Mouse (Mus musculus) thymus, adult 2 months (tissue): ENCODE measurements around the gene Fmr1. TPM values are rescaled to one million over a fixed set of nuclear protein-coding genes. Genes with fewer than 3 reads are reported as not detected.

Experiments used
- DNase-seq: peaks from one replicate; pipeline ENCODE4 v3.0.0; 2021
- H3K27ac ChIP-seq: fragments of 200-500 bp; 2 replicates; pipeline ENCODE4 v1.5.1; 2012; ENCODE audit warnings: low read length, control low read depth; ENCODE audit not compliant: control insufficient read depth, insufficient read depth
- H3K27me3 ChIP-seq: fragments of 200-500 bp; 2 replicates; pipeline ENCODE4 v1.6.1; 2012; ENCODE audit warnings: mild to moderate bottlenecking, low read length, moderate library complexity, mixed read lengths; ENCODE audit not compliant: control insufficient read depth, insufficient read depth
- H3K36me3 ChIP-seq: fragments of 200-500 bp; 2 replicates; pipeline ENCODE4 v1.6.1; 2012; ENCODE audit warnings: mild to moderate bottlenecking, low read length, moderate library complexity; ENCODE audit not compliant: control insufficient read depth, insufficient read depth
- H3K4me1 ChIP-seq: fragments of 200-500 bp; replicated peaks from 2 replicates; pipeline ENCODE4 v1.6.1; 2012; ENCODE audit warnings: low read length; ENCODE audit not compliant: control insufficient read depth, insufficient read depth
- H3K4me3 ChIP-seq: fragments of 200-500 bp; 2 replicates; pipeline ENCODE4 v1.5.1; 2012; ENCODE audit warnings: mild to moderate bottlenecking, low read length, control low read depth, moderate library complexity; ENCODE audit not compliant: control insufficient read depth, insufficient read depth
- CTCF ChIP-seq: fragments of 200-500 bp; IDR thresholded peaks from 2 replicates; pipeline ENCODE4 v1.5.1; 2012; ENCODE audit warnings: mild to moderate bottlenecking, control low read depth, low read length, moderate library complexity, borderline replicate concordance; ENCODE audit not compliant: control insufficient read depth, poor library complexity, insufficient read depth; ENCODE audit errors: extremely low read depth
- POLR2A ChIP-seq: fragments of 200-500 bp; IDR thresholded peaks from 2 replicates; pipeline ENCODE4 v1.6.1; 2012; ENCODE audit warnings: mild to moderate bottlenecking, low read length, control low read depth, moderate library complexity; ENCODE audit not compliant: control insufficient read depth, poor library complexity, insufficient read depth; ENCODE audit errors: extremely low read depth
- WGBS: fragments of 180-500 bp; shearing (Covaris S2); methylation state at CpG from one replicate; pipeline ENCODE4 v1.1.7; 2018; 5-methylcytosine and 5-hydroxymethylcytosine counted together
- polyA plus RNA-seq: library from polyadenylated mRNA; depleted of rRNA; stranded (reverse); fragments of >200 nt; gene quantifications from 2 replicates; pipeline ENCODE4 v1.2.3, GENCODE M21; 2012; rRNA removed

The Fmr1 gene
- polyA plus RNA-seq, 1 experiment: 13.4 TPM

DNA sequence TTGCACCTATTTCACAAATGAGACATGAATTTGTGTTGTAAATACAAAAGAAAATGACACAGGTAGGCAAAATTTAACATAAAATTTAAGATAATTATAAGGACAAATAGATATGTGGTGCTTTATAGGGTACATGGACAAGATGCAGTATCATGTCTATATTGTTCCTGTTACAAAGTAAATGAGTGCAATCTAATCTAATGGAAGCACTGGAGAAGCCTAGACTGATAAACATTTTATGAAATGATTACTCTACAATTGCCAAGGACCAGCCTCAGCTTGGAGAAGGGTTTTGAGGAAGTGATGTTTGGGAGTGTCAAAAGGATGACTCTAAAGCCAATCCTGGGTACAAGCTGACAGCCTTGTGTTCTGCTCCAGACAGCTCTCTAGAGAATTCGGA lies 58.6 kb downstream of the Fmr1 start:
- Histone ChIP-seq H3K27ac (no peak overlapping the region), H3K4me1 (no peaks in the 10 kb centered on the region), H3K27me3 (no peaks in the 10 kb centered on the region), H3K36me3 (no peaks in the 10 kb centered on the region), H3K4me3 (no peak overlapping the region)
- no peak for TF ChIP-seq CTCF
- TF ChIP-seq POLR2A: no peak
- no peak for DNase-seq
- 80% methylated on average over 1 of the region's 1 CpGs for WGBS

DNA sequence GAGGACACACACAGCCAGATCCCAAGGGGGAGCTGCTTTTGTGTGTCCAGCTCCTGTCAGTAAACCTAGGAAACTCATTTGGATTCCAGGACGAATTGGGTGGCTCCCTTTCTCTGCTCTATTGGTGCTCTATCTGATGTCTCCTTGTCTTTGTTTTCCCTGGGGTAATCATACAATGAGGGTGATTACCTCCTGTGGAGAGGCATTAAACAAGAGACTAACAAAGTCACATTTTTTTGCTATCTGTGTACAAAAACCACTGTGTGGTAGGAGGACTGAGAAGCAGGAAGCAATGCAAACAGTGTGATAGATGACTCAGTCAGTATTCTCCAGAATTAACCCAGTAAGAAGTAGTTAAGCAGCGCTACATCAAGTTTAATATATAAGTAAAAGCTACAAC lies 61.7 kb downstream of the Fmr1 start:
- no peak overlapping the region for H3K4me3 ChIP-seq
- no peaks in the 10 kb centered on the region for H3K27me3 ChIP-seq
- H3K4me1 ChIP-seq: no peaks in the 10 kb centered on the region
- TF ChIP-seq CTCF (no peak), POLR2A (no peak)
- DNase-seq: no peak
- H3K27ac ChIP-seq: no peak overlapping the region
- H3K36me3 ChIP-seq: no peaks in the 10 kb centered on the region
- 79% methylated on average over 2 of the region's 2 CpGs for WGBS

DNA sequence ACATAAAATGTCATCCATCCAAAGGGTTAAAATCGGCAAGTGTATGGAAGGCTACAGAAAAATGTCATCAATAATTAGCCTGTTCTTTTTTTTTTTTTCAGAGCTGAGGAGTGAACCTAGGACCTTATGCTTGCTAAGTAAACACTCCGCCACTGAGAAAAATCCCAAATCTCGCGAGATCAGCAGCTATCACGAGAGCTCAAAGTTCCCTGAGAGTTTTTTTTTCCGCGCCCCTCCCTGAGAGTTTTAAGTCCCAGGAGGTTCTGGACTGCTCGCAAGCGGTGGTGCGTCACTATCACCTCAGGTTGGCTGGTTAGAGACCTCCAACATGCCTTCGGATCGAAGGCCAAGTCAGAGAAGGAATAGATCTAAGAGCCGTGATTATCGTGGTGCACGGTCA lies 83.3 kb downstream of the Fmr1 start, which contains the start of gene Fmr1nb:
Fmr1nb (plus strand) TSS at position 234 of the 400 bp plus-strand sequence.
- Histone ChIP-seq H3K27me3 (no peaks in the 10 kb centered on the region), H3K4me1 (no peaks in the 10 kb centered on the region), H3K36me3 (no peaks in the 10 kb centered on the region), H3K27ac (no peak within 1 kb of the TSS), H3K4me3 (no peak within 1 kb of the TSS)
- TF ChIP-seq POLR2A: no peak
- no peak for TF ChIP-seq CTCF
- DNase-seq: no peak
- WGBS: 86% methylated on average over 15 of the region's 15 CpGs

Other genes starting within 250 kb of the Fmr1 start
- gene Fmr1nb, start 83.3 kb downstream of the Fmr1 start, polyA plus RNA-seq: 0.23 TPM in 1 of 2 replicates, not detected in the other
- gene Gm14698, start 142.6 kb downstream of the Fmr1 start, polyA plus RNA-seq: 0.50 and 1.2 TPM in 2 replicates
- not detected in 2 replicates for gene Gm6812, start 214.5 kb downstream of the Fmr1 start, polyA plus RNA-seq